Comparison of ENCODE assay signal across 9 mouse cellular contexts in genomic region chr1:93918775-93919174, GRCm38 (mm10). TPM values are rescaled to one million over a fixed set of nuclear protein-coding genes. Genes with fewer than 3 reads are reported as not detected.
DNase-seq lines count a peak whose midpoint lies in the region; ATAC-seq lines count a peak whose summit lies in the region.
"Not testable (repeated sequence)": the region's sequence is repeated elsewhere in the genome, so short reads cannot be mapped to it uniquely, and the experiment has no call there.
"Had no signal": no experiment of that assay in that cellular context is flagged by ENCODE, and none has a peak within 500 bp of the region (broad histone marks: within the 10 kb centered on the region; RNA-seq: fewer than 3 reads in every experiment).

No protein-coding gene starts in this region.

- not testable (repeated sequence) for H3K4me2 ChIP-seq in limb, embryonic 11.5 days (ENCODE audit: low read depth, severe bottlenecking)

- not testable (repeated sequence) for H3K27me3 ChIP-seq in heart, embryonic 10.5 days (ENCODE audit: insufficient read depth, poor library complexity, severe bottlenecking); limb, embryonic 11.5 days (ENCODE audit: control insufficient read depth, insufficient read depth, low read length)

- H3K36me3 ChIP-seq in heart, embryonic 10.5 days; limb, embryonic 11.5 days (ENCODE audit: control insufficient read depth, insufficient read depth, low read length): not testable (repeated sequence)

- 0 out of 2 replicates have a peak, but pooled peaks have one; percentile 18 for ATAC-seq in limb, embryonic 11.5 days (ENCODE audit: insufficient number of reproducible peaks, low FRiP score, low TSS enrichment, low read depth)

- not testable (repeated sequence) for H3K4me1 ChIP-seq in heart, embryonic 10.5 days; limb, embryonic 11.5 days (ENCODE audit: control insufficient read depth, insufficient read depth, low read length)

- H3K9ac ChIP-seq in limb, embryonic 11.5 days (ENCODE audit: low read length): not testable (repeated sequence)

- H3K9me3 ChIP-seq in heart, embryonic 10.5 days; limb, embryonic 11.5 days (ENCODE audit: control insufficient read depth, low read length): not testable (repeated sequence)

- H3K4me3 ChIP-seq in heart, embryonic 10.5 days; limb, embryonic 11.5 days (ENCODE audit: low read depth, low read length): not testable (repeated sequence)

- peak; percentile 90 for DNase-seq in heart, adult 11 months
- peak; percentile 17 for DNase-seq in heart, embryonic 10.5 days (ENCODE audit: low spot score)
- peak; percentile 0 for DNase-seq in limb, embryonic 11.5 days (ENCODE audit: low spot score)

- WGBS in heart, embryonic 10.5 days: 75% methylated on average over 1 of the region's 1 CpGs
- 57% methylated on average over 1 of the region's 1 CpGs for WGBS in limb, embryonic 11.5 days

- not testable (repeated sequence) for H3K27ac ChIP-seq in heart, embryonic 10.5 days; limb, embryonic 11.5 days (replicated peaks; ENCODE audit: low read depth, low read length)

RNA-seq across cellular contexts. Expression of gene Gal3st2b, which starts 0.7 kb away (rescaled TPM):
- 0.07 TPM in 1 of 2 replicates, not detected in the other for polyA plus RNA-seq in heart, embryonic 10.5 days (2016; fragmentation: Nextera tagmentation; extraction: Ambion mirVana)
- polyA plus RNA-seq in limb, embryonic 11.5 days (2014; fragmentation: Nextera tagmentation; extraction: Ambion mirVana): not detected in 2 replicates
- polyA plus RNA-seq: C2C12; CD4-positive, CD25-positive, alpha-beta regulatory T cell, adult 4 months; G1E had no signal

RNA-seq across cellular contexts. Expression of gene Gal3st2, which starts 57.7 kb away (rescaled TPM):
- 0.10 TPM in 1 of 2 replicates, not detected in the other for polyA plus RNA-seq in heart, embryonic 10.5 days (2016; fragmentation: Nextera tagmentation; extraction: Ambion mirVana)
- 0.05 TPM in 1 of 2 replicates, not detected in the other for polyA plus RNA-seq in limb, embryonic 11.5 days (2014; fragmentation: Nextera tagmentation; extraction: Ambion mirVana)
- polyA plus RNA-seq: activated CD4-positive, CD25-positive, alpha-beta regulatory T cell, adult 4 months; brain, embryonic 14.5 days; C2C12; CD4-positive, CD25-positive, alpha-beta regulatory T cell, adult 4 months; G1E; Patski had no signal

Comparison
In these comparisons a context has a peak if more than half of its experiments do, and no peak if none do; other contexts are left out.
1. DNase-seq: peak in every context shown above with its lines; median percentile 90 in heart, adult 11 months; 17 in heart, embryonic 10.5 days; 0 in limb, embryonic 11.5 days.